Mouse (Mus musculus) liver, embryonic 14.5 days (tissue): ENCODE data around the gene Ubr4.

Experiments used
- CTCF ChIP-seq: IDR thresholded peaks from 2 replicates; pipeline ENCODE4 v1.5.1; 2016; ENCODE audit warnings: antibody characterized with exemption, low read depth, control low read depth
- EP300 ChIP-seq: IDR thresholded peaks from 2 replicates; pipeline ENCODE4 v1.6.1; 2016; ENCODE audit warnings: antibody characterized with exemption, low read depth

DNA sequence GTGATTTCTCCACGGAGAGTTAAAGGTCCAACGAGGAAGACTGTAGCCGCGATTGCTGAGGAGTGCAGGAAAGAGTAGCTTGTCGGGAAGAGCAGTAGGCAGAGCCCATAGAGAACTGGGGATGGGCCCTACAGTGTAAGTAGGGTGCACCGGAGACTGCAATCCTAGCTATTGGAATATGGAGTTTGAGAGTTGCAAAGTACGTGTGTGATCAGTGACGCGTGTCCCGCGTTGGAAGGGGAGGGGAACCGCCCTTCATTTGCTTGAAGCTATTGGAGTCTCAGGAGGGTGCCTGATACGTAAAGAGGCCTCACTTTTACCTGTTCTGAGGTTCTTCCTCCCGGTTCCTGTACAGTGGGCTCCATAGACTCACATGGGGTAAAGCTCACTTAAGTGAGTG, 40.7 kb upstream of the Ubr4 start:
- TF ChIP-seq EP300 (no peak), CTCF (no peak)
